Mouse (Mus musculus) neural tube, embryonic 12.5 days (tissue): Measurements from ENCODE around the gene Hdx. TPM values are rescaled to one million over a fixed set of nuclear protein-coding genes. Genes with fewer than 3 reads are reported as not detected.

ENCODE experiments used
- polyA plus RNA-seq: library from polyadenylated mRNA; unstranded; fragments of >200 nt; fragmentation: Nextera tagmentation; extraction: Ambion mirVana; gene quantifications from 2 replicates; pipeline ENCODE4 v1.2.1, GENCODE M21; 2016

Gene Hdx
- polyA plus RNA-seq, 1 experiment from 2014 or later: 2.3 TPM

Other genes with a start within 250 kb of the Hdx start
- 42.9 and 46.6 TPM in 2 replicates for gene Rps6ka6, start 159.1 kb downstream of the Hdx start, polyA plus RNA-seq
- 2.2 and 2.6 TPM in 2 replicates for gene Gm45194, start 194.3 kb upstream of the Hdx start, polyA plus RNA-seq